Mouse (Mus musculus) subcutaneous adipose tissue, adult 2 months (tissue): Measurements from ENCODE around the gene Plekha1. TPM values are rescaled to one million over a fixed set of nuclear protein-coding genes. Genes with fewer than 3 reads are reported as not detected.

Experiments used
- polyA plus RNA-seq: library from polyadenylated mRNA; depleted of rRNA; stranded (reverse); fragments of >200 nt; gene quantifications from 2 replicates; pipeline ENCODE4 v1.2.3, GENCODE M21; 2012; ENCODE audit warnings: low replicate concordance; rRNA removed

Gene Plekha1
- polyA plus RNA-seq = 39.8 and 42.1 TPM in 2 replicates

DNA sequence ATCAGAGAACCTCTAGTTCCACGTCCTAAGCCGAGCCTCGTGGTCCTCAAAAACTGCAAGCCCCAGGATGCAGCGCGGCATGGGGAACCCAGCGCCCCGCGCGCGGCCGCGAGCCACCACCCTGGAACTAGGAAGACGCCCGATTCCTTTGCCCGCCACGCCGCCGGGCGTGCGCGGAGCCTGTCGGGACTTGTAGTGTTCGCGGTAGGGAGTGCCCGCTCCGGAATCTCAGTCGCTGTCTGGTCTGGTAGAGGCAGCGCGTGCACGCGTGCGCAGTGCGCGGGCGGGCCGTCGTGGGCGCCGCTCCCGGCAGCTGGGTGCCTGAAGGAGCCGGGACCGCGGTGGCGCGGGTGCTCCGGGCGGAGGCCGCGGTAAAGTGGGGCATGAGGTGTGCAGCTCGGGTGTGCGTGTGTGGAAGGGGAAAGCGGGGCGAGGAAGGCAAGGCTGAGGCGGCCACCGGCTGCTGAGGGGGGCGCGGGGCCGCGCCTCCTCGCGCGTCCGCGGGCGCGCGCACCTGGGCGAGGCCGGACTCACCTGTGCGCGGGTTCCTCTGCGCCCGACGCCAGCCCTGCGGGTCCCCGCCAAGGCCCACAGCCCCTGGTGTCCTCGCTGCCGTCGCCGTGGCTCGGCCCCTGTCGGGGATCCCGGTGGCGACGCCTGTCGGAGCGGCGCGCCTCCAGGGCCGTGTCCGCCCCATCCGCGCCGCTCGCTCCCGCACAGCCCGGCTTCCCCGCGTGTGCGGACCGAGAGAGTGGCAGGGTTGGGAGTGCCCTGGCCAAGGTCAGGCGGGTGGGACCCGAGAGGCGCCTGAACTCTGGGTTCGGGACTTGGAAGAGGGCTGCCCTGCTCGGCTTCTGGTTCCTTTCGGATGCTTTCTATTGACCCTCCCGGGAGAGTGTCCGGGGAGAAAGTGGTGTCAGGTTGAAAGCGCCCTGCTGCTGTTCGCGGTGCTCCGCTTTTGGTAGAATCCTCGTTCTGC, at the start of gene Plekha1:
Gene Plekha1 (plus strand): TSS at position 144 of the 979 bp plus-strand sequence.

GRCm38 (mm10) chr7:130935793-130936471, 70.4 kb downstream of the Plekha1 start, which contains the start of gene Htra1:
TSS of gene Htra1 (plus strand) at chr7:130936111.

Other genes with a start within 250 kb of the Plekha1 start
- not detected in 2 replicates for gene Btbd16, start 91.7 kb upstream of the Plekha1 start, polyA plus RNA-seq
- 204 and 239 TPM in 2 replicates for gene Htra1, start 70.4 kb downstream of the Plekha1 start, polyA plus RNA-seq
- gene Dmbt1, start 166.3 kb downstream of the Plekha1 start, polyA plus RNA-seq = 0.04 and 0.13 TPM in 2 replicates